Mouse (Mus musculus): ENCODE measurements around the gene Stx6.

The Stx6 gene

GRCm38 (mm10) chr1:155236306-155237024 lies 78.0 kb downstream of the Stx6 start:
- DNase-seq, result no peak

GRCm38 (mm10) chr1:155237390-155237789 lies 78.9 kb downstream of the Stx6 start:
- DNase-seq, result no peak

- no peak for DNase-seq
Observed at GRCm38 (mm10) chr1:155238126-155238525, 79.6 kb downstream of the Stx6 start.

GRCm38 (mm10) chr1:155239169-155239568 lies 80.7 kb downstream of the Stx6 start:
- DNase-seq, result no peak

DNA sequence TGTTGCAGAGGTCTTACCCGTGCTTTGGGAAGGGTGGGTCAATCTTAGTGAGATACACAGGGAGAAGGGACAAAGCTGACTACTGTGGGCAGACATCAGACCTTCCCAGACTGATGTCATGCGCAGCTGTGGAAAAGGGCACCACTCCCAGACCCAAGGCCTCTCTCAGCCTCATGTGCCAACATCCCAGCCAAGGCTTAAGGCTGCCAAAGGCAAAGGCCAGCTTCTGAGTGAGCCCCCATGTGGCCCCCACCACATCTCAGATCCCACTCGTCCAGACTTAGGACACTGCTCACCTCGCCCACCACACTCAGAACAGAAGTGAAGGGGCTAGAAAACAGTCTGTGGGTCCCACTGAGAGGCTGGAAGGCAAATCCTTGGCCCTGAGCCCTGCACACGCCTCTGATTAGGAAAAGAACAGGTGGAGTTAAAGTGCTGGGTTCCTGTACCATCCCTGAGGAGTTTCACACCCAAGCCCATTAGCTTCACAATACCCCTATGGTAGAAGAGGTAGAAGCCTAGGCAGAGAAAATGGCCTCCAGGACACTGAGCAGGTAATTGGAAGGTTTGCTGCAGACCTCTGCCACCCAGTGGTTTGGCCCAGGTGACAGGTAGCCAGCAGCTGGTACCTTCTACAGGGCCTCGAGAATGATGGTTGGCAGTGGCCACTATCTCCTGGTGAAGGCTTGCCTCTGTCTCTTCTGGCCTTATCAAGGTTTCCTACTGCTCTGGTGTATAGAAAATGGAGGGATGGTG lies 81.6 kb downstream of the Stx6 start:
- no peak for DNase-seq

- no peak for DNase-seq
Observed at GRCm38 (mm10) chr1:155241701-155242487, 83.4 kb downstream of the Stx6 start.

DNA sequence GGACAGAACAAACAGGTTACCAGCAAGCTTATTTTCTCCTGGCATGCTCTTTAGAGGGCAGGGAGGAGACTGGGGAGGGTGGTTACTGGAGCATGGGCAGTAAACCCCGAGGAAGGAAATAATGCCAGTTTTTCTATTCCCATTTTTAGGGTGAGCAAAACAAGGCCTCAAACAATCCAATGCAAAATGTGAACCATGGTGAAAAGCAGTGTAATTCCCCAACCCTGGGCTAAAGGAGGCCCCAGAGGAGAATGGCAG lies 83.9 kb downstream of the Stx6 start:
- no peak for DNase-seq

DNA sequence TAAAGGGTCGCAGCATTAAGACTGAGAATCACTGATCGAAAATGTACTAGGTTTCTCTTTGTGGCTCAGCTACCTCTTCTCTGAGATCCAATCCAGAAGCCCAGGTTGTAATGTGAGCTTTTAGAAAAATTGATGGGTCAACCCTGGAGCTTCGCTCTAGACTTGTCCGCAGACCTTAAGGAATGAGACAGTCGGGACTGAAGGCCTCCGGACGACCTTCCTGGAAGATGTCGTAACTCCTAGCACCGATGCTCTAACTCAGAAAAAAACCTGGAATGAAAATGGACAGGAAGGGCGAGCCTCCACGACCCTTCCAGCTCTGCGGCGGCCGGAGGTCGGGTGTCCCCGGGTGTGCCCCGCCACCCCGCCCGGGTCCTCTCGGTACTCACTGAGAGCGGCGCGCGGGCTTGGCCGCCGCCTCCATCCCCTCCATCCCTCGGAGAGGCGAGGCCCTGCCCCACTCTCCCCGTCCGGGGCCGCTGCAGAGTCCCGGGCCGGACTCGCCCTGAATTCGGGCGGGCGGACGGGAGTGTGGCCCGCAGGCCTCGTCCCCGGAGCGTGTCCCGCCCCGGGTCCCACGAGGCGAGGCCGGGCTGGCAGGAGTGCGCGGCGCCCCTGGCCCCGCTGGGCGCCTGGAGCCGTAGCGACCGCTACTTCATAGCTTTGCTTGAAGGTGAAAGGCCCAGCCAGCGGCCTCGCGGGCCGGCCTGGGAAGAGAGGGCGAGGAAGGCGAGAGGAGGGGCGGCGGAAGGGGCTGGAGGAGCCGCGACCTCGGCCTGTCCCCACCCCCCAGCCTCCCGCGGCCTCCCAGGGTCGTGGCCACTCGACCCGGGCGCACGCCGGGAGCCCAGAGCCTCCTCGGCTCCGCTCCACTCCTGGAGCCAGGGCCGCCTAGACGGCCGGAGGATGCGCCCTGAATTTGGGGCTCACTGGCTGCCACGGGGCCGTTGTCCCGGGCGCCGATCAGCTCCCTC lies 85.6 kb downstream of the Stx6 start, which contains the start of gene BC034090:
Gene BC034090 (minus strand): TSS at position 648 of the 974 bp plus-strand sequence.
- DNase-seq, result no peak

DNA sequence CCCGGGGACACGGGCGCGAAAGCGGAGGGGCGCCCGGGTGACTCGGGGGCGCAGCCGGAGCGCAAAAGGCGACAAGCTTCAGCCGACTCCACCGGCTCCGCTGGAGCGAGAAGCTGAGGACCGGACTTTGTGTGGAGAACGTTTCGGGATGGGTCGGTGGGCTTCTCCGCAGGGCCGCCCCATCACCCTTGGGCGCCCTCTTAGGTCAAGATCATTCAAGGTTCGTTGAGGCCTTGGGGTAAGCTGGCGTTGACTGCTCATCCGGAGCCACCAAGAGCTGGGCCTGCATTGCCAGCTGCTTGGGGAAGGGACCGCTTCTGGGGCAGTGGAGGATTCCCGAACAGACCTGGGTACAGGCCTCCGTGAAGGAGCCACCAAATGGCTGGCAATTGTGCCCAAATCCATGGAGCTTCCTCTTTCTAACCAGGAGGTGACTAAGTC lies 86.3 kb downstream of the Stx6 start:
- DNase-seq, result no peak

- no peak for DNase-seq
Observed at GRCm38 (mm10) chr1:155245516-155245915, 87.0 kb downstream of the Stx6 start.

- no peak for DNase-seq
Observed at GRCm38 (mm10) chr1:155247441-155247840, 88.9 kb downstream of the Stx6 start.

- DNase-seq, result no peak
Observed at GRCm38 (mm10) chr1:155248041-155248440, 89.5 kb downstream of the Stx6 start.

DNA sequence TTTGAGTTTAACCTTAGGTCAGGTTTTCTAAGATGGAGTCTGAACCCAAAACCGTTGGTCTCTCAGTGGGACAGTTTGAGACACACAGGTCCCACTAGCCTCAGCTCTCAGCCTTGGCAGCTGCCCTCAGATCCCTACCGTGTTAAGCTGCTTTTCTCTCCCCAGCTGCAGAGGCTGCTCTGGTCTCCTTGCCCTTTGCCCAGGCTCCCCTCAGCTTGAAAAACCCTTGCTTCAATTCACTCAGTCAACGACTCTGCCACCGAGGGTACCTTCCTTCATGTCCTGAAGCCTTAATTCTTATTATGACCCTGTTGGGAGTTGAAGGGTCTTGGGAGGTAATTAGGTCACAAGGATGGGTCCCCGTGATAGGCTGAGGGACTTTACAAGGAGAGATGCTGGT lies 91.4 kb downstream of the Stx6 start:
- DNase-seq, result no peak

- no peak for DNase-seq
Observed at GRCm38 (mm10) chr1:155250531-155251135, 92.1 kb downstream of the Stx6 start.

- no peak for DNase-seq
Observed at GRCm38 (mm10) chr1:155251596-155251995, 93.1 kb downstream of the Stx6 start.

GRCm38 (mm10) chr1:155252631-155253121 lies 94.2 kb downstream of the Stx6 start:
- no peak for DNase-seq

- DNase-seq, result no peak
Observed at GRCm38 (mm10) chr1:155253126-155253525, 94.6 kb downstream of the Stx6 start.

DNA sequence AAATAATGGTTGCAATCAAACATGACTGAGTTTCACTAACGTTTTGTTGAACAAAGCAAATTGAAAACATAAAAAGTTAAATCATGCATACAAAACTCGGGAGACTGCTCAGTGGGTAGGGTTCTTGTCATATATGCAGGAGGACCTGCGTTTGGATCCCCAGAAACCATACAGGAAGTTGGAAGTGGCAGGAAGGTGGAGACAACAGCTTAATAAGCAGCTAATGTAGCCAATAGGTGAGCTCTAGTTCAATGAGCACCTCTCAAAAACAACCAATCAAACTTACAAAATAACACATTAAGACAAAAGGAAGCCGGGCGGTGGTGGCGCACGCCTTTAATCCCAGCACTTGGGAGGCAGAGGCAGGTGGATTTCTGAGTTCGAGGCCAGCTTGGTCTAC lies 95.8 kb downstream of the Stx6 start:
- no peak for DNase-seq
